Mouse (Mus musculus): ENCODE data around the gene Ccne1. TPM values are rescaled to one million over a fixed set of nuclear protein-coding genes. Genes with fewer than 3 reads are reported as not detected.
A peak's percentile ranks its signal among the peaks of the same experiment; 100 is the strongest.

Ccne1 gene
- total RNA-seq (2014; fragmentation: Nextera tagmentation) (24.9 and 26.6 TPM in 2 replicates), total RNA-seq (2017) (50.9 and 53.0 TPM in 2 replicates), polyA plus RNA-seq (2012) (15.9 and 28.4 TPM in 2 replicates)

DNA sequence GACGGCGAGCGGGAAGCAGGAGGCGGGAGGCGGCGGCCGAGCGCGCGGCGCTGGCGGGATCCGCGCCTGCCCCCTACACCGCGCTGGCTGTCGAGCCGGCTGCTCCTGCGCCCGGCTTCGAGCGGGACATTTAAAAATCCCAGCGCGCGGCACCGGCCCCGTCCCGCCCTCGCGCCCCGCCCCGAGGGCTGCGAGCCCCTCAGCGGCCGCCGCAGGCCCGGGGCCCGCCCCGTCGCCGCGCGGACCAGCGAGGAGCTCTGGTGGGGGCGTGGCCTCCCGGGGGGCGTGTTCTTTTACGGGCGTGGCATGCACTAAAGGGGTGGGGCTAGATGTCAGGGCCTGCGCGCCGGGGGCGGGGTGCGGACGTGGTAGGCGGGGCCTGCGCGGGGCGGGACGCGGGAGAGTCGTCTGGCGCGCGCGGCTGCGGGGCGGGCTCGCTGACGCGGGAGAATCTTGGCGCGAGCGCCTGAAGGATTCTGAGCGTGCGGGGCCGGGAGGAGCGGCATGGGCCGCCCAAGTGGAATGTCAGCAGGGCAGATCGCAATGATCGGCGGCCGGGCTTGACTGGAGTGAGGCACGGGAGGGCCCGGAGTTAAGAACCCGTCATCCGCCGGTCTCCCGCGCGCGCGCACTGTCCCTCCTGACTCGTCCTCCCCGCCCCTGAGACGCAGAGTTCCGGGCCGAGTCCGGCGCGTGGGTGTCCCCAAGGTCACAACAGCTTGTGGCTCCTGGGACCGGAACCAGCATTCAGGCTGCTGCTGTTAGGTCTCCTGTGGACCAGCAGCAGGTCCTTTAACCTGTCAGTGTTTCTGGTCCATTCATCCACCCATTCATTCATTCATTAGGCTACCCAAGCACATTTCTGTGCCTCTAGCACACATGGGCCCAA is at the start of gene Ccne1:
Gene Ccne1 (minus strand): TSS at position 164 of the 889 bp plus-strand sequence.
- peak; percentile 74 for ATAC-seq (ENCODE audit: extremely low read depth, insufficient number of reproducible peaks, low FRiP score, poor library complexity, severe bottlenecking)
- no peaks in the 10 kb centered on the region for H3K9me3 ChIP-seq (replicated peaks)
- H3K36me3 ChIP-seq (replicated peaks) = peaks cover 31% of the 10 kb centered on the region
- peak; percentile 96 for DNase-seq (ENCODE audit: low spot score)
- H3K27me3 ChIP-seq (ENCODE audit: insufficient read depth, low read length) = peaks cover 9% of the 10 kb centered on the region; the same call in 1 of the 2 replicates
- no peak for TF ChIP-seq CTCF (IDR thresholded peaks at IDR 0.05; ENCODE audit: low read depth, low read length)
- TF ChIP-seq TAL1 (conservative IDR thresholded peaks at IDR 0.05; ENCODE audit: low read depth, low read length) = no peak
- peaks cover 43% of the 10 kb centered on the region for H3K4me1 ChIP-seq (ENCODE audit: insufficient read depth, low read depth, low read length)
- H3K4me3 ChIP-seq (ENCODE audit: low read depth, low read length) = peak within 1 kb of the TSS; percentile 90

DNA sequence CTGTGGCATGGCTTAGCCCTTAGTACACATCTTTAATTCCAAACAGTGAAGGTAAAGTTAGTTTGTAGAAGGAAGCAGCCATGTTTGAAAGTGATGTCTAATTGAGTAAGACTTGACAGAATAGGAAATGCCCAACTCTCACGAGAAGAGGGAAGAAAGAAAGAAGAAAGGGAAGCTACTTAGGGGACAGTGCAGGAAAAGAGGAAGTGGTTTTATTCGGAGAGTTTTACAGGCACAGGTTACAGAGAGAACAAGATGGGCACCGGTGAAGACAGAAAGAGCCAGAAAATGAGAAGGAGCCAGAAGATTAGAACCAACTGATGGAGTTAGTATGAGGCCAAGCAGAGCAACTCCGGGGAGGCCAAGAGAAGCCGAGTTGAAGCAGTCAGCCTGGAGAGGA is 48.5 kb upstream of the Ccne1 start:
- no peak for ATAC-seq (ENCODE audit: extremely low read depth, insufficient number of reproducible peaks, low FRiP score, poor library complexity, severe bottlenecking)
- H3K4me1 ChIP-seq (ENCODE audit: insufficient read depth, low read depth, low read length) = no peaks in the 10 kb centered on the region
- no peaks in the 10 kb centered on the region for H3K27me3 ChIP-seq (ENCODE audit: insufficient read depth, low read length)

DNA sequence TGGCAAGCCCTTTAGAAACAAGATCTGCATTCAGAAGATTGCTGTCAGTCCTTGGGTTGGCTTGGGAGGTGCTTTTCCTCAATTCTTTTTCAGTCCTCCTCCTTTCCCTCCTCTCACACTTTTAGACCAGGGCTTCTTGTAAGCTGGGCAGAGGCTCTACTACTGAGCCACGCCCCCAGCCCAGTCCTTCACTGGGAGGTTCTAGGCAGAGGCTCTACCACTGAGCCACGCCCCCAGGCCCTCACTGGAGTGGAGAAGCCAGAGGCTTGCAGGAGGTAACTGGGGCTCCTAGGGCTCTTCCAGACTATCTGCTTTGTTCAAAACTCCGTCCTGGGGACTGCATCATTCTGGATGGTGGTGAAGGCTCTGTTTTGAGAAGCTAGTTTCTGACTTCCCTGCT is 45.2 kb upstream of the Ccne1 start:
- TF ChIP-seq TAL1 (conservative IDR thresholded peaks at IDR 0.05; ENCODE audit: low read depth, low read length) = no peak
- TF ChIP-seq GATA1 (IDR thresholded peaks at IDR 0.05; ENCODE audit: borderline replicate concordance, low read length) = no peak
- TF ChIP-seq GATA2 (IDR thresholded peaks at IDR 0.05; ENCODE audit: borderline replicate concordance, low read depth, low read length) = no peak
- no peak for TF ChIP-seq POLR2AphosphoS5 (IDR thresholded peaks at IDR 0.05; ENCODE audit: insufficient replicate concordance, low read depth, low read length)
- no peak for TF ChIP-seq CTCF (IDR thresholded peaks at IDR 0.05; ENCODE audit: low read depth, low read length)
- DNase-seq (ENCODE audit: low spot score) = no peak

More for the DNA sequence above, 48.5 kb upstream of the Ccne1 start:
- no peak for TF ChIP-seq TAL1 (conservative IDR thresholded peaks at IDR 0.05; ENCODE audit: low read depth, low read length)
- no peak for DNase-seq (ENCODE audit: low spot score)
- H3K36me3 ChIP-seq (replicated peaks) = no peaks in the 10 kb centered on the region
- H3K4me3 ChIP-seq (ENCODE audit: low read depth, low read length) = no peak overlapping the region
- no peaks in the 10 kb centered on the region for H3K9me3 ChIP-seq (replicated peaks)

GRCm38 (mm10) chr7:38151706-38152312 is 44.5 kb upstream of the Ccne1 start:
- no peaks in the 10 kb centered on the region for H3K36me3 ChIP-seq (replicated peaks)
- DNase-seq (ENCODE audit: low spot score) (no peak), ATAC-seq (ENCODE audit: extremely low read depth, insufficient number of reproducible peaks, low FRiP score, poor library complexity, severe bottlenecking) (no peak)
- no peak overlapping the region for H3K4me3 ChIP-seq (ENCODE audit: low read depth, low read length)
- no peaks in the 10 kb centered on the region for H3K27me3 ChIP-seq (ENCODE audit: insufficient read depth, low read length)
- H3K9me3 ChIP-seq (replicated peaks) = no peaks in the 10 kb centered on the region
- TF ChIP-seq GATA1 (IDR thresholded peaks at IDR 0.05; ENCODE audit: borderline replicate concordance, low read length) = no peak
- no peak for TF ChIP-seq CTCF (IDR thresholded peaks at IDR 0.05; ENCODE audit: low read depth, low read length)
- H3K4me1 ChIP-seq (ENCODE audit: insufficient read depth, low read depth, low read length) = no peaks in the 10 kb centered on the region

More for the DNA sequence above, 45.2 kb upstream of the Ccne1 start:
- Histone ChIP-seq H3K4me1 (ENCODE audit: insufficient read depth, low read depth, low read length) (no peaks in the 10 kb centered on the region), H3K27me3 (ENCODE audit: insufficient read depth, low read length) (no peaks in the 10 kb centered on the region), H3K36me3 (replicated peaks) (no peaks in the 10 kb centered on the region), H3K9me3 (replicated peaks) (no peaks in the 10 kb centered on the region), H3K4me3 (ENCODE audit: low read depth, low read length) (no peak overlapping the region)
- ATAC-seq (ENCODE audit: extremely low read depth, insufficient number of reproducible peaks, low FRiP score, poor library complexity, severe bottlenecking) = no peak

DNA sequence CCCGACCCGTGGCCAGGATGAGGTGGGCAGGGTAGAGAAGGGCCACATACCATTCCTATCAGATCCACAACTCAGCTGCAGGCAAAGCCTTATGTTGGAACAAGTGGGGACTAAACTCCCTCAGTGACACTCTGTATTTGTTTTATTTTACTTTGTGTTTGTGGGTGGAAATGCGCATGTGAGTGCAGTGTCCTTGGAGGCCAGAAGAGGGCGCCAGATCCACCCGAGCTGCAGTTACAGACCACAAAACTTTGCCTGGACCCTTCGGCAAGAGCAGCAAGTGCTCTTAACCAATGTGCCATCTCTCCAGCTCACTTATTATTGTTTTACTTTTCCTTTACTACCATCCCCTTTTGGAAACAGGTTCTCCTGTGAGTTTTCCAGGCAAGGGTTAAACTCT is 40.1 kb upstream of the Ccne1 start:
- no peak for DNase-seq (ENCODE audit: low spot score)
- TF ChIP-seq CTCF (IDR thresholded peaks at IDR 0.05; ENCODE audit: low read depth, low read length) (0 out of 2 replicates have a peak, but pooled peaks have one; percentile 7), GATA1 (IDR thresholded peaks at IDR 0.05; ENCODE audit: borderline replicate concordance, low read length) (no peak)
- Histone ChIP-seq H3K4me3 (ENCODE audit: low read depth, low read length) (no peak overlapping the region), H3K36me3 (replicated peaks) (no peaks in the 10 kb centered on the region), H3K27me3 (ENCODE audit: insufficient read depth, low read length) (no peaks in the 10 kb centered on the region), H3K4me1 (ENCODE audit: insufficient read depth, low read depth, low read length) (no peaks in the 10 kb centered on the region), H3K9me3 (replicated peaks) (no peaks in the 10 kb centered on the region)
- no peak for ATAC-seq (ENCODE audit: extremely low read depth, insufficient number of reproducible peaks, low FRiP score, poor library complexity, severe bottlenecking)

DNA sequence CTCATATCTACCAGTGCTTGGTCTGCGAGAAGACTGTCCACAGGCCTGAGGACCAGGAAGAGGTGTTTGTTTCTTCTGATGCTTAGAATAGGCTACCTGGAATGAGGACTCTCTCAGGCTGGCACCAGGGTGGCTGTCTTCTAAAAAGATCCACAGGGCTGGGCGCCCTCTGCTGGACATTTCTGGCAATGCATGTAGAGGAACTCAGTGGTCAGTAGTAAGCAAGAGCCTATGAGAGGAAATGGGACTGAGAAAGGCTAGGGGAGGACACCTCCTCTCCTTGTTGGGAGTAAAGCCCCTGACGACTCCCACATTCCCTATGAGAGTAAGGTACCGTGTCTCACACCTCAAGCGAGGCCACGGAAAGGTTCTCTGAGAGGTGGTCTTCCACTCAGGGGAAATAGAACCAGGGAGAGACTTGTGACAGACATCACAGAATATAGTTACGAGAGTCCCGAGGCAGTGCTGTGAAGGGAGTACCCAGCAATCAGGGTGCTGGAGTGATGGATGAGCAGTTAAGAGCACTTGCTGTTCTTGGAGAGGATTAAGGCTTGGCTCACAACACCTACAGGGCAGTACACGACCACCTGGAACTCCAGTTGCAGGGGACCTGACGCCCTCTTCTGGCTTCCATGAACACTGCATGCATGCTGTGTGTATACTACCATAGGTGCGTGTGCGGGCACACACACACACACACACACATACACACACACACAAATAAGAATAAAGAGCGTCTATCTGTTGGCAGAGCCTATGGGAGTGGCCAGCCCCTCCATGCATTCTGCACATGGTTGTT is 34.6 kb upstream of the Ccne1 start:
- TF ChIP-seq CTCF (IDR thresholded peaks at IDR 0.05; ENCODE audit: low read depth, low read length) (peak; percentile 52), TAL1 (conservative IDR thresholded peaks at IDR 0.05; ENCODE audit: low read depth, low read length) (no peak)
- Histone ChIP-seq H3K9me3 (replicated peaks) (no peaks in the 10 kb centered on the region), H3K4me3 (ENCODE audit: low read depth, low read length) (no peak overlapping the region), H3K4me1 (ENCODE audit: insufficient read depth, low read depth, low read length) (no peaks in the 10 kb centered on the region), H3K27me3 (ENCODE audit: insufficient read depth, low read length) (peaks cover 6% of the 10 kb centered on the region; the same call in 1 of the 2 replicates), H3K36me3 (replicated peaks) (no peaks in the 10 kb centered on the region)
- peak; percentile 28; the same call in 1 of the 2 replicates for ATAC-seq (ENCODE audit: extremely low read depth, insufficient number of reproducible peaks, low FRiP score, poor library complexity, severe bottlenecking)
- DNase-seq (ENCODE audit: low spot score) = peak; percentile 39

Data from G1E (cell line).